ENCODE assay signal across 19 mouse cellular contexts in genomic region chr15:78243774-78244173, GRCm38 (mm10). TPM values are rescaled to one million over a fixed set of nuclear protein-coding genes. Genes with fewer than 3 reads are reported as not detected.
A peak's percentile ranks its signal among the peaks of the same experiment; 100 is the strongest.
DNase-seq lines count a peak whose midpoint lies in the region; ATAC-seq and TF ChIP-seq lines count a peak whose summit lies in the region.
"Had no signal": no experiment of that assay in that cellular context is flagged by ENCODE, and none has a peak within 500 bp of the region (broad histone marks: within the 10 kb centered on the region; RNA-seq: fewer than 3 reads in every experiment).

No protein-coding gene starts in this region.

- H3K27ac ChIP-seq in heart, embryonic 16.5 days (ENCODE audit: low read length) = peak overlapping the region; percentile 49
- no peak overlapping the region for H3K27ac ChIP-seq in heart, embryonic 12.5 days (ENCODE audit: poor library complexity, severe bottlenecking)
- H3K27ac ChIP-seq in lung, embryonic 14.5 days (ENCODE audit: low read depth) = peak overlapping the region; percentile 4; the same call in 1 of the 2 replicates
- peak overlapping the region; percentile 98 for H3K27ac ChIP-seq in bone marrow macrophage, adult 2 months (ENCODE audit: insufficient read depth, low read depth, low read length)
- no peak overlapping the region for H3K27ac ChIP-seq in cerebellum, adult 2 months (ENCODE audit: insufficient read depth, low read length)
- H3K27ac ChIP-seq: embryonic facial prominence, embryonic 15.5 days; forebrain, embryonic 13.5 days; neural tube, embryonic 13.5 days had no signal

- 45% methylated on average over 6 of the region's 6 CpGs for WGBS in heart, embryonic 16.5 days
- 58% methylated on average over 6 of the region's 6 CpGs for WGBS in heart, embryonic 12.5 days
- 44% methylated on average over 6 of the region's 6 CpGs for WGBS in lung, embryonic 14.5 days
- WGBS in cerebellum, adult 2 months = 54% methylated on average over 6 of the region's 6 CpGs

- H3K27me3 ChIP-seq in heart, embryonic 16.5 days (ENCODE audit: control insufficient read depth, insufficient read depth, low read length) = no peaks in the 10 kb centered on the region
- 0 out of 2 replicates have a peak, but pooled peaks cover 15% of the 10 kb centered on the region for H3K27me3 ChIP-seq in heart, embryonic 12.5 days (replicated peaks)
- no peaks in the 10 kb centered on the region for H3K27me3 ChIP-seq in lung, embryonic 14.5 days (ENCODE audit: insufficient read depth, low read length)
- no peaks in the 10 kb centered on the region for H3K27me3 ChIP-seq in cerebellum, adult 2 months (ENCODE audit: control insufficient read depth, insufficient read depth, low read length)
- H3K27me3 ChIP-seq: embryonic facial prominence, embryonic 15.5 days; neural tube, embryonic 13.5 days had no signal

- no peak overlapping the region for H3K4me2 ChIP-seq in heart, embryonic 16.5 days (ENCODE audit: low read depth, low read length)
- no peak overlapping the region for H3K4me2 ChIP-seq in heart, embryonic 12.5 days
- H3K4me2 ChIP-seq in lung, embryonic 14.5 days = no peak overlapping the region
- H3K4me2 ChIP-seq: embryonic facial prominence, embryonic 15.5 days; forebrain, embryonic 13.5 days; neural tube, embryonic 13.5 days had no signal

- H3K36me3 ChIP-seq in heart, embryonic 16.5 days (ENCODE audit: control insufficient read depth, insufficient read depth) = no peaks in the 10 kb centered on the region
- H3K36me3 ChIP-seq in heart, embryonic 12.5 days = no peaks in the 10 kb centered on the region
- no peaks in the 10 kb centered on the region for H3K36me3 ChIP-seq in lung, embryonic 14.5 days (ENCODE audit: insufficient read depth)
- H3K36me3 ChIP-seq: embryonic facial prominence, embryonic 15.5 days; neural tube, embryonic 13.5 days had no signal

- TF ChIP-seq POLR2A in bone marrow macrophage, adult 2 months (IDR thresholded peaks at IDR 0.05; ENCODE audit: borderline replicate concordance, low read depth, low read length) = no peak
- no peak for TF ChIP-seq POLR2A in cerebellum, adult 2 months (IDR thresholded peaks at IDR 0.05; ENCODE audit: borderline replicate concordance, insufficient read depth, low read length)

- no peak overlapping the region for H3K9ac ChIP-seq in heart, embryonic 16.5 days (ENCODE audit: low read length)
- no peak overlapping the region for H3K9ac ChIP-seq in heart, embryonic 12.5 days
- H3K9ac ChIP-seq in lung, embryonic 14.5 days = no peak overlapping the region
- H3K9ac ChIP-seq: embryonic facial prominence, embryonic 15.5 days; forebrain, embryonic 13.5 days; neural tube, embryonic 13.5 days had no signal

- ATAC-seq in heart, embryonic 16.5 days (replicated peaks; ENCODE audit: extremely low read depth, insufficient read depth, low FRiP score) = peak; percentile 69
- ATAC-seq in heart, embryonic 12.5 days (ENCODE audit: insufficient number of reproducible peaks, low FRiP score) = no peak
- ATAC-seq in lung, embryonic 14.5 days (ENCODE audit: insufficient read depth) = peak; percentile 32; the same call in 1 of the 2 replicates
- ATAC-seq: forebrain, embryonic 13.5 days had no signal

- peak; percentile 80 for DNase-seq in lung, embryonic 14.5 days
- no peak for DNase-seq in lung, adult 18-20 months
- DNase-seq in A20 (ENCODE audit: low read depth, low spot score) = peak; percentile 47
- DNase-seq in cerebellum, adult 2 months = no peak
- no peak for DNase-seq in layer of hippocampus, postnatal 36 days
- DNase-seq: cerebellum, postnatal 36 days; kidney, postnatal 36 days; retina, postnatal 1 day had no signal

- no peak for TF ChIP-seq CTCF in lung, embryonic 14.5 days (IDR thresholded peaks at IDR 0.05; ENCODE audit: low read depth)
- TF ChIP-seq CTCF in bone marrow macrophage, adult 2 months (IDR thresholded peaks at IDR 0.05; ENCODE audit: low read depth, low read length) = no peak
- no peak for TF ChIP-seq CTCF in cerebellum, adult 2 months (IDR thresholded peaks at IDR 0.05; ENCODE audit: borderline replicate concordance, insufficient read depth, low read depth, low read length)

- no peak overlapping the region for H3K4me3 ChIP-seq in heart, embryonic 16.5 days (ENCODE audit: low read length)
- H3K4me3 ChIP-seq in heart, embryonic 12.5 days = no peak overlapping the region
- no peak overlapping the region for H3K4me3 ChIP-seq in lung, embryonic 14.5 days (ENCODE audit: low read depth, low read length)
- H3K4me3 ChIP-seq in bone marrow macrophage, adult 2 months (ENCODE audit: insufficient read depth, low read length) = peak overlapping the region; percentile 39
- no peak overlapping the region for H3K4me3 ChIP-seq in cerebellum, adult 2 months (replicated peaks; ENCODE audit: insufficient read depth, low read depth, low read length)
- H3K4me3 ChIP-seq: embryonic facial prominence, embryonic 15.5 days; forebrain, embryonic 13.5 days; neural tube, embryonic 13.5 days had no signal

- H3K9me3 ChIP-seq in heart, embryonic 16.5 days (replicated peaks; ENCODE audit: control insufficient read depth, low read length) = no peaks in the 10 kb centered on the region
- H3K9me3 ChIP-seq in heart, embryonic 12.5 days (replicated peaks) = no peaks in the 10 kb centered on the region
- H3K9me3 ChIP-seq in lung, embryonic 14.5 days (ENCODE audit: low read depth, low read length) = no peaks in the 10 kb centered on the region
- H3K9me3 ChIP-seq: embryonic facial prominence, embryonic 15.5 days; forebrain, embryonic 13.5 days; neural tube, embryonic 13.5 days had no signal

- H3K4me1 ChIP-seq in heart, embryonic 16.5 days (ENCODE audit: control insufficient read depth, insufficient read depth, low read length) = peaks cover 14% of the 10 kb centered on the region
- peaks cover 16% of the 10 kb centered on the region for H3K4me1 ChIP-seq in heart, embryonic 12.5 days (replicated peaks)
- peaks cover 15% of the 10 kb centered on the region; the same call in 1 of the 2 replicates for H3K4me1 ChIP-seq in lung, embryonic 14.5 days (ENCODE audit: insufficient read depth)
- peaks cover 40% of the 10 kb centered on the region for H3K4me1 ChIP-seq in bone marrow macrophage, adult 2 months (ENCODE audit: control insufficient read depth, insufficient read depth, low read length)
- H3K4me1 ChIP-seq in cerebellum, adult 2 months (ENCODE audit: control insufficient read depth, insufficient read depth, low read length) = no peaks in the 10 kb centered on the region
- H3K4me1 ChIP-seq: embryonic facial prominence, embryonic 15.5 days; forebrain, embryonic 13.5 days; neural tube, embryonic 13.5 days had no signal

RNA-seq across cellular contexts. Expression of gene Ncf4, which starts 0.8 kb away (rescaled TPM):
- 4.9 and 5.3 TPM in 2 replicates for polyA plus RNA-seq in heart, embryonic 16.5 days (2015; fragmentation: Nextera tagmentation; extraction: Ambion mirVana)
- polyA plus RNA-seq in heart, embryonic 12.5 days (2016; fragmentation: Nextera tagmentation; extraction: Ambion mirVana) = 11.2 and 13.7 TPM in 2 replicates
- 3.1 and 7.2 TPM in 2 replicates for polyA plus RNA-seq in lung, embryonic 14.5 days (2014; fragmentation: Nextera tagmentation; extraction: Ambion mirVana)
- polyA plus RNA-seq in bone marrow macrophage, adult 2 months (2012; ENCODE audit: insufficient read depth, insufficient read length, missing spikeins) = 350 and 424 TPM in 2 replicates
- polyA plus RNA-seq in cerebellum, adult 2 months (2012; rRNA removed) = 0.77 and 0.84 TPM in 2 replicates
- total RNA-seq in layer of hippocampus, postnatal 36 days (2021) = 1 to 10 TPM in 1 of 2 experiments, under 1 TPM in 1; 0.58 to 1.2 TPM

RNA-seq across cellular contexts. Expression of gene Pvalb, which starts 37.6 kb away (rescaled TPM):
- 1.00 and 1.1 TPM in 2 replicates for polyA plus RNA-seq in heart, embryonic 16.5 days (2015; fragmentation: Nextera tagmentation; extraction: Ambion mirVana)
- 0.21 and 0.49 TPM in 2 replicates for polyA plus RNA-seq in heart, embryonic 12.5 days (2016; fragmentation: Nextera tagmentation; extraction: Ambion mirVana)
- 0.20 TPM in 1 of 2 replicates, not detected in the other for polyA plus RNA-seq in lung, embryonic 14.5 days (2014; fragmentation: Nextera tagmentation; extraction: Ambion mirVana)
- polyA plus RNA-seq in bone marrow macrophage, adult 2 months (2012; ENCODE audit: insufficient read depth, insufficient read length, missing spikeins) = 0.83 TPM in 1 of 2 replicates, not detected in the other
- 1,013 and 1,016 TPM in 2 replicates for polyA plus RNA-seq in cerebellum, adult 2 months (2012; rRNA removed)
- 10 to 100 TPM; 52.0 to 62.7 TPM for total RNA-seq in layer of hippocampus, postnatal 36 days (2021)
- total RNA-seq: hematopoietic stem cell, adult 5-6 weeks had no signal
- polyA plus RNA-seq: CD4-positive, CD25-positive, alpha-beta regulatory T cell, adult 4 months; embryonic facial prominence, embryonic 15.5 days; forebrain, embryonic 13.5 days; intestine, embryonic 14.5 days; stomach, embryonic 14.5 days; urinary bladder, adult 2 months had no signal

Comparison
In these comparisons a context has a peak if more than half of its experiments do, and no peak if none do; other contexts are left out.
1. H3K27ac ChIP-seq: peak in heart, embryonic 16.5 days (single experiment), lung, embryonic 14.5 days (single experiment) and bone marrow macrophage, adult 2 months (single experiment); none in heart, embryonic 12.5 days (single experiment) and cerebellum, adult 2 months (single experiment).
2. DNase-seq: peak in lung, embryonic 14.5 days (single experiment) and A20 (single experiment); none in lung, adult 18-20 months (0 of 2), cerebellum, adult 2 months (0 of 2) and layer of hippocampus, postnatal 36 days (0 of 2).
3. RNA of gene Ncf4, which starts 0.8 kb away (polyA plus RNA-seq): 350 to 424 TPM in bone marrow macrophage, adult 2 months; 11.2 to 13.7 TPM in heart, embryonic 12.5 days, 4.9 to 5.3 TPM in heart, embryonic 16.5 days, 3.1 to 7.2 TPM in lung, embryonic 14.5 days and 0.77 to 0.84 TPM in cerebellum, adult 2 months; every median in the first group is over 10 times any median in the second.
4. RNA of gene Pvalb, which starts 37.6 kb away (polyA plus RNA-seq): 1,013 to 1,016 TPM in cerebellum, adult 2 months; 1.00 to 1.1 TPM in heart, embryonic 16.5 days, 0.21 to 0.49 TPM in heart, embryonic 12.5 days, 0.83 TPM in bone marrow macrophage, adult 2 months and 0.20 TPM in lung, embryonic 14.5 days; every median in the first group is over 100 times any median in the second.